Mouse (Mus musculus) liver, adult (tissue): Measurements from ENCODE around the gene Arhgap30.
A peak's percentile ranks its signal among the peaks of the same experiment; 100 is the strongest.

ENCODE experiments used
- GATA4 ChIP-seq: IDR thresholded peaks from 2 replicates; pipeline ENCODE4 v1.6.1; 2014; ENCODE audit warnings: mild to moderate bottlenecking, low read length; ENCODE audit not compliant: insufficient replicate concordance

Gene Arhgap30

DNA sequence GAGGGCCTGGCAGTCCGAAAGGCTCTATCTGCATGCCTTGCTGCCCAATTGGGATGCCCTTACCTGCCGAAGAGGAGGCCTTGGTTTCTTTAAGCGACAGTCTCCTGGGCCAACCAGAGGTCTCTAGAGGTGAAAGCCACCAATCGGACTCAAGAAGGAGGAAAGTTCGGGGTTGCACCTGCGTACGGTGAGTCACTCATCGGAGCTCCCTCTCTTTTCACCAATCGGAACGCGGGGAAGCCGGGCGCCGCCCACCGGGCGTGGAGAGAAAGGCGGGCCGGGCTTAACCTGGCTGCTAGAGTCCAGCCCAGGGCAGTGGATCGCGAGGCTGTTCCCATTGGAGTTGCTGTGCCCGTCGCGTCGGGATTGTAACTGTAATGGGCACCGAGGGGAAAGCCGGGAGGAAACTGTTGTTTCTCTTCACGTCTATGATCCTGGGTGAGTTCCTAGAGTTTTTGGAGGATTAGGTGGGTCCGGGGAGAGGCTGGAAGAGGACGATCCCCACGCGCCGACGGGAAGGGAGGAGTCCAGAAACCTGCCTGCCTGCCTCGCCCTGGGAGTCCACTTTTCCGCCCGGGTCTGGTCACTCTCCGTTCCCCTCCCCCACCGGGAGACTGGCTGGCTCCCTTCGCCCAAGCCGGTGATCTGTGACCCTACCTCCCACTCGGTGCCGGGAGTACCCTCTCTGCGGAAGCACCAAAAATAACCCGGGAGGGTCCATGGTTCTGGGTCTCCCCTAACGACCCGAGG, 48.7 kb downstream of the Arhgap30 start, which contains the start of gene F11r:
F11r (plus strand) TSS at position 272 of the 750 bp plus-strand sequence.
- no peak for TF ChIP-seq GATA4

- TF ChIP-seq GATA4 = no peak
Observed at GRCm38 (mm10) chr1:171438014-171438670, 49.4 kb downstream of the Arhgap30 start.

GRCm38 (mm10) chr1:171439072-171439471, 50.3 kb downstream of the Arhgap30 start:
- TF ChIP-seq GATA4 = peak; percentile 42; the same call in 1 of the 2 replicates

- no peak for TF ChIP-seq GATA4
Observed at GRCm38 (mm10) chr1:171440025-171440725, 51.4 kb downstream of the Arhgap30 start.

DNA sequence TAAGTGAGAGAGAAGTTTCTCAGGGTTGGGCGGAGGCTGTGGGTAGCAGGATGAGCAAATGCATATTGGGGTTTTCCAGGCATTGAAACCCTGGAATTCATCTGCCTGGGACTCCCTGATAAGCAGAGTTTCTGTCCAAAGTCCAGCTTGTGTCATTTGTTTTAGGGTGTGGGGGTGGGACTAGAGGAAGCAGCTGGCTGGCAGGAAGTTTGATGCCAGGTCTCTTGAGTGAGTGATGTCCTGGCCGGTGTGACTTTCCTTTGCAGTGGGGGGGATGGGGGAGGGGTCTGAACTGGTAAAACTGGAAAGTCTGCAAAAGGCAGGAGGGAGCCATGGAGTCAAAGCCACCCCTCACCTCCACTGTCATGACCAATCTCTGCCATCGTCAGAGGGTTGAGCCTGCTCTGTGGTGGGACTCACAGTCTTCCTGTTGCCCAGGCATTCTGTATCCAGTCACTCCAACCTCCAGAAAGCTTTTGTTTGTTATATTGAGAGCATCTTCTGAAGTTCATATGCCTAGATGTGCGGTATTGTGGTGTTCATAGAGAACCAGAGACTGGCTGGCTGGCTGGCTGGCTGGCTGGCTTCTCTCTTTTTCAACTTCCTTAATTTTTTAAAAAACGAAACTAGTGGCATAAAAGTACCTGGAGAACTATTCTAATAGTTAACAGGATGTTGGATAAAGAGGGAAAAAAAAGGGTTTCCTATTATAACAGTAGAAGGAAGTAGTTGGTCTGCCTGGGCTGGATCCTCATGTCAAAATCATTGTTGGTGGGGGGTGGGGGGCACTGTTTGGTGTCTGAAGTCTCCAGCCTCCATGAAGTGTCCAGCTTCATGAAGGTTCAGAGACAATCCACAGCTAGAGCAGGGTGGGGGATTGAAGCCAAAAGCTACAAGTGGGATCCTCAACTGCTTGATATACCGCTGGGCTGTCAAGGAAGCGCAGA, 53.0 kb downstream of the Arhgap30 start:
- TF ChIP-seq GATA4 = peak; percentile 78; the same call in 1 of the 2 replicates

DNA sequence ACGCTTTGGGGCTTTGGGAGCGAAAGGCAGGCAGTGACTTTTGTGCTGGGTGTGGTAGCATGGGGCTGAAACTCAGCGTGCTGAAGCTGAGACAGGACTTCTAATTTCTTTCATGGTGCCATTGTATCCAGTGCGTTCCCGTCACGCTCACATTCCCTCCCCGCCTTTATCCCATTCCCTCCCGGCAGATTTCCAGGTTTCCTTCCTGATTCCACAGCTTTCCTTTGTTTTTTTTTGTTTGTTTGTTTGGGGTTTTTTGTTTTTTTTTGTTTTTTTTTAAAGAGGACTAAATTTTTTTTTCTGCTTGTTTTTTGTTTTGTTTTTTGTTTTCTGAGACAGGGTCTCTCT, 53.6 kb downstream of the Arhgap30 start:
- no peak for TF ChIP-seq GATA4

GRCm38 (mm10) chr1:171445050-171445449, 56.3 kb downstream of the Arhgap30 start:
- no peak for TF ChIP-seq GATA4

DNA sequence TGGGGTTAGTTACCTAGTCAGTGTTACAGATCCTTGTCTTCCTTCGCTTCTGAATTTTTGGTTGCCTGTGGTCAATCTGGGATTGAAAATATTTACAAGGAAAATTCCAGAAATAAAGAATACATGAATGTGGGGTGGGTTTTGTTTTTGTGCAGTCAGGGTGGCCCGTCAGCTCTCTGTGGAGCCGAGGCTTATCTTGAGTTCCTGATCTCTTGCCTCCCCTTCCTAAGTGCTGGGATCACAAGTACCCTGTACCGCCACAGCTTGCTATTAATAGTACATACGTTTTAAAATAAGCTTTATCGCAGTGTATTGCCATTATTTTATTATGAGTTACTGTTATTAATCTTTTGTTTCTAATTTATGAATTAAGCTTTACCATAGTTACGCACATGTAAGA, 58.1 kb downstream of the Arhgap30 start:
- TF ChIP-seq GATA4 = no peak

- no peak for TF ChIP-seq GATA4
Observed at GRCm38 (mm10) chr1:171447692-171448091, 58.9 kb downstream of the Arhgap30 start.

DNA sequence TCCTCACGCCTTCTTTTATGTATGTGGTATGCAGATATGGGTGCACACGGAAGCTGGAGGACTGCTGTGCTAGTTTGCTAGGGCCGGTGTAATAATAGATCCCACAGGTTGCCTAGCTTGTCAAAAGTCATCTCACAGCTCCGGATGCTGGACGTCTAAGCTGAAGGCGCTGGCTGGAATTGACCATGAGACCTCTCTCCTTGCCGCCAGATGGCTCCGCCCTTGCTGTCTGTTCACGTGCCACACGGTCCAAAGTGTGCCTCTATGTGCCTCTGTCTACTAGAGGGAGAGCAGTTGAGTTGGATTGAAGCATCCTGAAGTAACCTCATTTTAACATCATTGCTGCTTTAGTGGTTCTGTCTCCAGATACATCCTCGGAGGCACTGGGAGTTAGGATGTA, 61.3 kb downstream of the Arhgap30 start:
- TF ChIP-seq GATA4 = no peak

- no peak for TF ChIP-seq GATA4
Observed at GRCm38 (mm10) chr1:171451001-171451400, 62.2 kb downstream of the Arhgap30 start.

DNA sequence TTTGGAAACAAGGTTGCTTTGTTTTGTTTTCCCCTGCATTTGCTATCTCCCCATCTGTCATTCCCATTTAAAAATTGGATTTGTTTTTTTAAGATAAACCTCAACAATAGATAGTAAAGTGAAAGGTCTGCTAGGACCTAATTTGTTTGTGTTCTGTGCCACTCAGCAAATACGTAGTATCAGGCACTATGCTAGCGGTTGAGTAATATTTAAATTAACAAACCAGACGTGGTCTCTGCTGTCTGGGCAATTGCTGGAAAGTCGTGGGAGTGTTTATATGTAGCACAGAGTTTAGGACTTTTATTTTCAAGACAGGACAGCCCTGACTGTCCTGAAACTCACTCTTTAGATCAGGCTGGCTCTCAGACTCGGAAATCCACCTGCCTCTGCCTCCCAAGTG, 63.8 kb downstream of the Arhgap30 start:
- no peak for TF ChIP-seq GATA4

DNA sequence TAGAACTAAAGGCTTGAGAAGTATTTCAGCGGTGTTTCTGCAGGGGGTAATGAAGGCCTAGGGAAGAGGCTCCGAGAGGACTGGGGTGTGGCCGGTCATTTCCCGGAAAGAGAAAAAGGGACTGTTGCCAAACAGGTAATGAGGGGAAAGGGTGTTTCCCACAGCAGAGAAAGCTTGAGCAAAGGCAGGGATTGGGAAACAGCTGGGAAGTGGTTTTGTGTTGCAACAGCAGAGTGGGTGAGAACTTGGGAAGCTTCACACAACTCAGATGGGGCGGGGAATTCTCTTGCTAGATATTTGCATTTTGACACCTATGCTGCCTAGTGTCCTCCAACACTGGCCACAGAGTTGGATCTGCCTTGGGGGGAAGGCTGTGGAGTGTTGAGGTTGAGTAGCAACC, 64.2 kb downstream of the Arhgap30 start:
- TF ChIP-seq GATA4 = no peak

DNA sequence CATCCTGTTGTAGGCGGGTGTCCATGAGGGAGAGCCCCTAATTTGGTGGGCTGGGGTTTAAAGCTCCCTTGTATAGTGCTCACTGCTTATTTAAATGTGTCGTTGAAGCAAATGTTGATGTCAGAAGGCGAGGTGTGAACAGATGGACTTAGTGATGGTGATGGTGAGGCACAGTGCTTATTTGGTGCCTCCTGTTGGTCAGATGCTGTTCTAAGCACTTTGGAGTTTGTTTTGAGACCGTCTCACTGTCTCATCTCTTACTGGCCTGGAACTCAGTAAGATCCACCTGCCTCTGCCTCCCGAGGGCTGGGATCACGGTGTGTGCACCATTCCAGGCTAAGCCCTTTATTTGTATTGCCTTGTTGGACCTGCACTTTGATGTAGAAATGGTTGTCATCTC, 66.2 kb downstream of the Arhgap30 start:
- TF ChIP-seq GATA4 = no peak

DNA sequence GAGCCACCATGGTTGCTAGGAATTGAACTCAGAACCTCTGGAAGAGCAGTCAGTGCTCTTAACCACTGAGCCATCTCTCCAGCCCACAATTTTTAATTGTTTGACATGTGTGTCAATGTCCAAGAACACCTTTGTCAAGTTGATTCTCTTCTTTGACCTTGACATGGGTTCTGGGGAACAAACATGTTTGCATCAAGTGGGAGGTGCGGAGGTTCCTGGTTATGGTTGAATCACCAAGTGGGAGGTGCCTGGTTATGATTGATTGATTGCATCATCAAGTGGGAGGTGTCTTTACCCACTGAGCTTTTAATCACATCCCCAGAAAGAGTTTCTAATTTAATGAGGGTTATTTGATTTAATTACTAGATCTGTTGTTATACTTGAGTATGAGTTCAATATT, 68.8 kb downstream of the Arhgap30 start:
- no peak for TF ChIP-seq GATA4
